8 mouse cellular contexts compared by ENCODE assay signal in the genomic region with DNA sequence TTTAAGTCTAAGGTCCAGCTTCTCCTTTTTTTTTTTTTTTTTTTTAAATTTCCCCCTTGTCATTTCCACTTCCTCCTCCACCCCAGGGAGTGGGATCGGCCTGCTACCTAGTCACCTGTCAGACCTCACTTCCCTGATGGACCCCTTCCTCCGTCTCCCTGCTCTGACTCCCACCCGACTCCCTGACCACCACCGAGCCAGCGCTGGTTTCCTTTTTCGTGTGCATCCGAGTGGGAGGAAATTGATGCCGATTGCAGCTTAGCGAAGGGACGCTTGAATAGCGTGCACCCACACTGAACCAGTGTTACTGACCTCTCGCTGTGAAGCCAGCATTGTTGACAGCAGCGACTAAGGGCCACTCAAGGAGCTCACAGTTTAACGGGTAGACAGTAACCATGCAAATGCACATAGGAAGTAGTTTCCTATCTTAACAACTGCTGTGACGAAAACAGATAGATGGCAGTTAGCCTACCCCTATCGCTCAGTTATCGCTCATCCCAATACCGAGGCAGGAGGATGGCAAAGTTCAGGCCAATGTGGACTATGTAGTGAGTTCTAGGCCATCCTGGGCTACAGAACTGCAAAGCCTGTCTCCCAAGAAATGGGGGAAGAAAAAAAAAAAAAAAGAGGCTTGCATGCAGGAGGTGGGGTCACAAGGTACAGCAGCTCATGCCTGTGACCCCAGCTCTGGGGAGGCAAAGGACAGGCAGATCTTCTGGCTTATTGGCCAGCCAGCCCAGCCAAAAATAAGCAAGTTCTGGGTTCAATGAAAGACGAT. TPM values are rescaled to one million over a fixed set of nuclear protein-coding genes. Genes with fewer than 3 reads are reported as not detected.
A peak's percentile ranks its signal among the peaks of the same experiment; 100 is the strongest.
DNase-seq lines count a peak whose midpoint lies in the region; ATAC-seq and TF ChIP-seq lines count a peak whose summit lies in the region.

No protein-coding gene starts in this region.

- H3K4me3 ChIP-seq in neural tube, embryonic 11.5 days (ENCODE audit: low read depth, low read length): peak overlapping the region; percentile 56
- H3K4me3 ChIP-seq in bone marrow macrophage, adult 2 months (ENCODE audit: insufficient read depth, low read length): peak overlapping the region; percentile 74
- peak overlapping the region; percentile 96 for H3K4me3 ChIP-seq in heart, embryonic 10.5 days
- H3K4me3 ChIP-seq in midbrain, embryonic 13.5 days (replicated peaks): peak overlapping the region; percentile 82

- peak overlapping the region; percentile 64 for H3K4me2 ChIP-seq in neural tube, embryonic 11.5 days (ENCODE audit: low read depth)
- H3K4me2 ChIP-seq in midbrain, embryonic 13.5 days (replicated peaks): peak overlapping the region; percentile 70

- H3K9ac ChIP-seq in neural tube, embryonic 11.5 days (ENCODE audit: low read length): peak overlapping the region; percentile 51
- H3K9ac ChIP-seq in midbrain, embryonic 13.5 days (replicated peaks): peak overlapping the region; percentile 86

- no peaks in the 10 kb centered on the region for H3K9me3 ChIP-seq in neural tube, embryonic 11.5 days (ENCODE audit: control insufficient read depth, low read length)
- H3K9me3 ChIP-seq in heart, embryonic 10.5 days: no peaks in the 10 kb centered on the region
- H3K9me3 ChIP-seq in midbrain, embryonic 13.5 days: no peaks in the 10 kb centered on the region

- H3K4me1 ChIP-seq in neural tube, embryonic 11.5 days (ENCODE audit: control insufficient read depth, insufficient read depth, low read length): no peaks in the 10 kb centered on the region
- peaks cover 31% of the 10 kb centered on the region for H3K4me1 ChIP-seq in bone marrow macrophage, adult 2 months (ENCODE audit: control insufficient read depth, insufficient read depth, low read length)
- H3K4me1 ChIP-seq in heart, embryonic 10.5 days: peaks cover 9% of the 10 kb centered on the region
- H3K4me1 ChIP-seq in midbrain, embryonic 13.5 days (replicated peaks): peaks cover 14% of the 10 kb centered on the region

- 0 out of 2 replicates have a peak, but pooled peaks have one; percentile 53 for ATAC-seq in neural tube, embryonic 11.5 days (ENCODE audit: insufficient read depth, low FRiP score, low TSS enrichment)
- peak; percentile 53 for ATAC-seq in midbrain, embryonic 13.5 days

- TF ChIP-seq CTCF in bone marrow macrophage, adult 2 months (IDR thresholded peaks at IDR 0.05; ENCODE audit: low read depth, low read length): no peak

- no peak overlapping the region for H3K27ac ChIP-seq in neural tube, embryonic 11.5 days (ENCODE audit: low read depth, low read length)
- H3K27ac ChIP-seq in bone marrow macrophage, adult 2 months (ENCODE audit: insufficient read depth, low read depth, low read length): peak overlapping the region; percentile 85
- peak overlapping the region; percentile 90 for H3K27ac ChIP-seq in heart, embryonic 10.5 days
- peak overlapping the region; percentile 40; the same call in 1 of the 2 replicates for H3K27ac ChIP-seq in midbrain, embryonic 13.5 days

- TF ChIP-seq POLR2A in bone marrow macrophage, adult 2 months (IDR thresholded peaks at IDR 0.05; ENCODE audit: borderline replicate concordance, low read depth, low read length): no peak

- H3K27me3 ChIP-seq in neural tube, embryonic 11.5 days (ENCODE audit: control insufficient read depth, insufficient read depth, low read length): no peaks in the 10 kb centered on the region
- H3K27me3 ChIP-seq in heart, embryonic 10.5 days (ENCODE audit: insufficient read depth, poor library complexity, severe bottlenecking): no peaks in the 10 kb centered on the region
- H3K27me3 ChIP-seq in midbrain, embryonic 13.5 days: no peaks in the 10 kb centered on the region

- 18% methylated on average over 19 of the region's 19 CpGs for WGBS in neural tube, embryonic 11.5 days
- WGBS in heart, embryonic 10.5 days: 13% methylated on average over 19 of the region's 19 CpGs
- WGBS in midbrain, embryonic 13.5 days: 17% methylated on average over 19 of the region's 19 CpGs

- DNase-seq in neural tube, embryonic 11.5 days (ENCODE audit: low spot score): peak; percentile 26
- no peak for DNase-seq in neural tube, embryonic 10.5 days (ENCODE audit: extremely low spot score, low spot score)
- no peak for DNase-seq in heart, embryonic 10.5 days (ENCODE audit: low spot score)
- DNase-seq in kidney, postnatal 14 days: peak; percentile 45
- peak; percentile 42 for DNase-seq in thymus, postnatal 14 days
- no peak for DNase-seq in left cerebral cortex, adult 8-10 months (ENCODE audit: low spot score in 2 of 2)

- H3K36me3 ChIP-seq in neural tube, embryonic 11.5 days (ENCODE audit: control insufficient read depth, insufficient read depth, low read length): peaks cover 4% of the 10 kb centered on the region
- H3K36me3 ChIP-seq in heart, embryonic 10.5 days: peaks cover 20% of the 10 kb centered on the region
- peaks cover 14% of the 10 kb centered on the region for H3K36me3 ChIP-seq in midbrain, embryonic 13.5 days

RNA-seq across cellular contexts. Expression of a gene that starts 0.7 kb away (rescaled TPM):
- 65.8 and 67.4 TPM in 2 replicates for polyA plus RNA-seq in neural tube, embryonic 11.5 days (2014; fragmentation: Nextera tagmentation; extraction: Ambion mirVana)
- 741 and 780 TPM in 2 replicates for polyA plus RNA-seq in bone marrow macrophage, adult 2 months (2012; ENCODE audit: insufficient read depth, insufficient read length, missing spikeins)
- polyA plus RNA-seq in heart, embryonic 10.5 days (2016; fragmentation: Nextera tagmentation; extraction: Ambion mirVana): 82.8 and 108 TPM in 2 replicates
- polyA plus RNA-seq in midbrain, embryonic 13.5 days (2015; fragmentation: Nextera tagmentation; extraction: Ambion mirVana): 140 and 173 TPM in 2 replicates
- total RNA-seq in left cerebral cortex, adult 8-10 months (2022): 100 to 1,000 TPM; 173 to 229 (median 205) TPM

RNA-seq across cellular contexts. Expression of a gene that starts 20.3 kb away (rescaled TPM):
- 115 and 116 TPM in 2 replicates for polyA plus RNA-seq in neural tube, embryonic 11.5 days (2014; fragmentation: Nextera tagmentation; extraction: Ambion mirVana)
- polyA plus RNA-seq in bone marrow macrophage, adult 2 months (2012; ENCODE audit: insufficient read depth, insufficient read length, missing spikeins): 8.3 and 11.5 TPM in 2 replicates
- 69.5 and 80.8 TPM in 2 replicates for polyA plus RNA-seq in heart, embryonic 10.5 days (2016; fragmentation: Nextera tagmentation; extraction: Ambion mirVana)
- 128 and 135 TPM in 2 replicates for polyA plus RNA-seq in midbrain, embryonic 13.5 days (2015; fragmentation: Nextera tagmentation; extraction: Ambion mirVana)
- total RNA-seq in left cerebral cortex, adult 8-10 months (2022): 10 to 100 TPM; 66.1 to 74.2 (median 70.7) TPM

RNA-seq across cellular contexts. Expression of a gene that starts 20.7 kb away (rescaled TPM):
- 68.4 and 71.2 TPM in 2 replicates for polyA plus RNA-seq in neural tube, embryonic 11.5 days (2014; fragmentation: Nextera tagmentation; extraction: Ambion mirVana)
- polyA plus RNA-seq in bone marrow macrophage, adult 2 months (2012; ENCODE audit: insufficient read depth, insufficient read length, missing spikeins): 16.9 and 19.7 TPM in 2 replicates
- polyA plus RNA-seq in heart, embryonic 10.5 days (2016; fragmentation: Nextera tagmentation; extraction: Ambion mirVana): 70.5 and 83.4 TPM in 2 replicates
- 50.8 and 51.8 TPM in 2 replicates for polyA plus RNA-seq in midbrain, embryonic 13.5 days (2015; fragmentation: Nextera tagmentation; extraction: Ambion mirVana)
- total RNA-seq in left cerebral cortex, adult 8-10 months (2022): 10 to 100 TPM; 21.8 to 24.8 (median 22.7) TPM

RNA-seq across cellular contexts. Expression of a gene that starts 29.1 kb away (rescaled TPM):
- polyA plus RNA-seq in neural tube, embryonic 11.5 days (2014; fragmentation: Nextera tagmentation; extraction: Ambion mirVana): 33.4 and 34.7 TPM in 2 replicates
- 19.6 and 22.2 TPM in 2 replicates for polyA plus RNA-seq in bone marrow macrophage, adult 2 months (2012; ENCODE audit: insufficient read depth, insufficient read length, missing spikeins)
- polyA plus RNA-seq in heart, embryonic 10.5 days (2016; fragmentation: Nextera tagmentation; extraction: Ambion mirVana): 41.4 and 44.2 TPM in 2 replicates
- 52.7 and 53.9 TPM in 2 replicates for polyA plus RNA-seq in midbrain, embryonic 13.5 days (2015; fragmentation: Nextera tagmentation; extraction: Ambion mirVana)
- 10 to 100 TPM; 33.7 to 38.0 (median 37.2) TPM for total RNA-seq in left cerebral cortex, adult 8-10 months (2022)

RNA-seq across cellular contexts. Expression of a gene that starts 38.2 kb away (rescaled TPM):
- 219 and 236 TPM in 2 replicates for polyA plus RNA-seq in neural tube, embryonic 11.5 days (2014; fragmentation: Nextera tagmentation; extraction: Ambion mirVana)
- polyA plus RNA-seq in bone marrow macrophage, adult 2 months (2012; ENCODE audit: insufficient read depth, insufficient read length, missing spikeins): 123 and 134 TPM in 2 replicates
- polyA plus RNA-seq in heart, embryonic 10.5 days (2016; fragmentation: Nextera tagmentation; extraction: Ambion mirVana): 245 and 246 TPM in 2 replicates
- 260 and 269 TPM in 2 replicates for polyA plus RNA-seq in midbrain, embryonic 13.5 days (2015; fragmentation: Nextera tagmentation; extraction: Ambion mirVana)
- 100 to 1,000 TPM; 182 to 219 (median 199) TPM for total RNA-seq in left cerebral cortex, adult 8-10 months (2022)

Comparison
In these comparisons a context has a peak if more than half of its experiments do, and no peak if none do; other contexts are left out.
1. DNase-seq: peak in neural tube, embryonic 11.5 days (single experiment), kidney, postnatal 14 days (single experiment) and thymus, postnatal 14 days (single experiment); none in neural tube, embryonic 10.5 days (single experiment), heart, embryonic 10.5 days (single experiment) and left cerebral cortex, adult 8-10 months (0 of 2).
2. Peak in every context shown above with its lines, with median percentiles within 50 percentile points of each other: H3K4me3 ChIP-seq.